Mouse (Mus musculus) macrophage (primary cell): ENCODE results near the gene Prss23. TPM values are rescaled to one million over a fixed set of nuclear protein-coding genes. Genes with fewer than 3 reads are reported as not detected.

Source experiments
- H3K27ac ChIP-seq: fragments of 350-480 bp; formaldehyde crosslinking; 2 replicates; pipeline ENCODE4 v1.9.0; 2021
- H3K36me3 ChIP-seq: fragments of 350-480 bp; formaldehyde crosslinking; 2 replicates; pipeline ENCODE4 v1.9.0; 2021; ENCODE audit errors: inconsistent target
- H3K4me3 ChIP-seq: fragments of 350-480 bp; formaldehyde crosslinking; 2 replicates; pipeline ENCODE4 v1.9.0; 2021; ENCODE audit errors: inconsistent target
- H3K79me2 ChIP-seq: fragments of 350-480 bp; formaldehyde crosslinking; 2 replicates; pipeline ENCODE4 v1.9.0; 2021; ENCODE audit errors: inconsistent target
- WGBS: methylation state at CpG from one replicate; pipeline ENCODE4 v1.1.7; 2026; ENCODE audit warnings: inconsistent platforms; ENCODE audit not compliant: missing documents; 5-methylcytosine and 5-hydroxymethylcytosine counted together
- polyA plus RNA-seq: library from polyadenylated mRNA; stranded (reverse); fragments of 250-400 nt; gene quantifications from 3 replicates; pipeline ENCODE4 v1.2.4, GENCODE M21; 2018; ENCODE audit warnings: inconsistent platforms
- total RNA-seq, 78 experiments: library from RNA; depleted of rRNA; stranded (reverse); fragments of 250-400 nt; gene quantifications; 1 replicate in 9 of 78; 2 replicates in 24 of 78; 3 replicates in 43 of 78; 4 replicates in 2 of 78; pipeline ENCODE4 v1.2.4; 2018; ENCODE audit warnings: inconsistent platforms in 56 of 78

The Prss23 gene
- 10 to 100 TPM in 1 of 26 experiments, 1 to 10 TPM in 1, under 1 TPM in 1, not detected in 23; 0.58 to 39.9 (median 1.8) TPM for total RNA-seq (2018; cell fraction: chromatin; rRNA removed)
- under 1 TPM in 1 of 26 experiments, not detected in 25; 0.10 TPM for total RNA-seq (2018; cell fraction: cytosol; rRNA removed)
- 1 to 10 TPM in 1 of 26 experiments, not detected in 25; 3.8 TPM for total RNA-seq (2018; cell fraction: nucleus; rRNA removed)
- not detected in 3 replicates for polyA plus RNA-seq

- 86% methylated on average over 16 of the region's 16 CpGs for WGBS
Observed at GRCm38 (mm10) chr7:89526731-89527429, at the start of gene Prss23. Gene Prss23 (minus strand): TSS chr7:89527187.

GRCm38 (mm10) chr7:89576127-89576526 is 49.1 kb upstream of the Prss23 start:
- WGBS = 95% methylated on average over 3 of the region's 3 CpGs
- Histone ChIP-seq H3K36me3 (no peaks in the 10 kb centered on the region), H3K27ac (no peak overlapping the region), H3K79me2 (no peaks in the 10 kb centered on the region), H3K4me3 (no peak overlapping the region)

More at GRCm38 (mm10) chr7:89526731-89527429, at the start of gene Prss23:
- Histone ChIP-seq H3K36me3 (no peaks in the 10 kb centered on the region), H3K27ac (no peak within 1 kb of the TSS), H3K4me3 (no peak within 1 kb of the TSS), H3K79me2 (no peaks in the 10 kb centered on the region)

- no peak overlapping the region for H3K27ac ChIP-seq
- no peak overlapping the region for H3K4me3 ChIP-seq
- WGBS = 92% methylated on average over 2 of the region's 2 CpGs
- no peaks in the 10 kb centered on the region for H3K79me2 ChIP-seq
- no peaks in the 10 kb centered on the region for H3K36me3 ChIP-seq
Observed at GRCm38 (mm10) chr7:89564569-89564968, 37.6 kb upstream of the Prss23 start.

- Histone ChIP-seq H3K79me2 (no peaks in the 10 kb centered on the region), H3K27ac (no peak overlapping the region), H3K36me3 (no peaks in the 10 kb centered on the region), H3K4me3 (no peak overlapping the region)
- 94% methylated on average over 2 of the region's 2 CpGs for WGBS
Observed at GRCm38 (mm10) chr7:89563501-89563900, 36.5 kb upstream of the Prss23 start.

- Histone ChIP-seq H3K27ac (no peak overlapping the region), H3K4me3 (no peak overlapping the region), H3K36me3 (no peaks in the 10 kb centered on the region), H3K79me2 (no peaks in the 10 kb centered on the region)
- 92% methylated on average over 2 of the region's 2 CpGs for WGBS
Observed at GRCm38 (mm10) chr7:89562140-89562539, 35.2 kb upstream of the Prss23 start.

- Histone ChIP-seq H3K4me3 (no peak overlapping the region), H3K36me3 (no peaks in the 10 kb centered on the region), H3K27ac (no peak overlapping the region), H3K79me2 (no peaks in the 10 kb centered on the region)
- WGBS = 49% methylated on average over 3 of the region's 3 CpGs
Observed at GRCm38 (mm10) chr7:89560939-89561338, 34.0 kb upstream of the Prss23 start.

GRCm38 (mm10) chr7:89559633-89560032 is 32.6 kb upstream of the Prss23 start:
- Histone ChIP-seq H3K4me3 (no peak overlapping the region), H3K27ac (no peak overlapping the region), H3K36me3 (no peaks in the 10 kb centered on the region), H3K79me2 (no peaks in the 10 kb centered on the region)
- 92% methylated on average over 4 of the region's 4 CpGs for WGBS

GRCm38 (mm10) chr7:89559105-89559504 is 32.1 kb upstream of the Prss23 start:
- Histone ChIP-seq H3K36me3 (no peaks in the 10 kb centered on the region), H3K79me2 (no peaks in the 10 kb centered on the region), H3K4me3 (no peak overlapping the region), H3K27ac (no peak overlapping the region)
- WGBS = 83% methylated on average over 4 of the region's 4 CpGs

GRCm38 (mm10) chr7:89558446-89559039 is 31.6 kb upstream of the Prss23 start:
- Histone ChIP-seq H3K4me3 (no peak overlapping the region), H3K79me2 (no peaks in the 10 kb centered on the region), H3K27ac (no peak overlapping the region), H3K36me3 (no peaks in the 10 kb centered on the region)
- 93% methylated on average over 11 of the region's 11 CpGs for WGBS

- Histone ChIP-seq H3K27ac (no peak overlapping the region), H3K36me3 (no peaks in the 10 kb centered on the region), H3K79me2 (no peaks in the 10 kb centered on the region), H3K4me3 (no peak overlapping the region)
- 89% methylated on average over 5 of the region's 5 CpGs for WGBS
Observed at GRCm38 (mm10) chr7:89557056-89557455, 30.1 kb upstream of the Prss23 start.

- 42% methylated on average over 4 of the region's 4 CpGs for WGBS
- Histone ChIP-seq H3K4me3 (no peak overlapping the region), H3K36me3 (no peaks in the 10 kb centered on the region), H3K79me2 (no peaks in the 10 kb centered on the region), H3K27ac (no peak overlapping the region)
Observed at GRCm38 (mm10) chr7:89556652-89557051, 29.7 kb upstream of the Prss23 start.

- Histone ChIP-seq H3K79me2 (no peaks in the 10 kb centered on the region), H3K36me3 (no peaks in the 10 kb centered on the region), H3K27ac (no peak overlapping the region), H3K4me3 (no peak overlapping the region)
- 79% methylated on average over 4 of the region's 4 CpGs for WGBS
Observed at GRCm38 (mm10) chr7:89555170-89555569, 28.2 kb upstream of the Prss23 start.

- Histone ChIP-seq H3K79me2 (no peaks in the 10 kb centered on the region), H3K36me3 (no peaks in the 10 kb centered on the region), H3K4me3 (no peak overlapping the region), H3K27ac (no peak overlapping the region)
- WGBS = 86% methylated on average over 1 of the region's 1 CpGs
Observed at GRCm38 (mm10) chr7:89554068-89554467, 27.1 kb upstream of the Prss23 start.

GRCm38 (mm10) chr7:89540976-89541375 is 14.0 kb upstream of the Prss23 start:
- Histone ChIP-seq H3K79me2 (no peaks in the 10 kb centered on the region), H3K36me3 (no peaks in the 10 kb centered on the region), H3K4me3 (no peak overlapping the region), H3K27ac (no peak overlapping the region)
- 95% methylated on average over 2 of the region's 2 CpGs for WGBS

- H3K36me3 ChIP-seq = no peaks in the 10 kb centered on the region
- H3K27ac ChIP-seq = no peak overlapping the region
- no peaks in the 10 kb centered on the region for H3K79me2 ChIP-seq
- no peak overlapping the region for H3K4me3 ChIP-seq
- 86% methylated on average over 6 of the region's 6 CpGs for WGBS
Observed at GRCm38 (mm10) chr7:89539391-89539790, 12.4 kb upstream of the Prss23 start.
